Mouse (Mus musculus): ENCODE results near the gene Iqsec3.

GRCm38 (mm10) chr6:121382071-121382470 is 91.4 kb downstream of the Iqsec3 start:
- no peak for TF ChIP-seq POLR2A (IDR thresholded peaks at IDR 0.05; ENCODE audit: borderline replicate concordance, low read depth, low read length)
- no peak for TF ChIP-seq CTCF (IDR thresholded peaks at IDR 0.05; ENCODE audit: low read depth, low read length)
